Mouse (Mus musculus) 3134 (cell line): ENCODE data around the gene Med21.

Source experiments
- DNase-seq: peaks from one replicate; pipeline ENCODE4 v3.0.0-alpha.2; 2011; ENCODE audit warnings: low spot score; ENCODE audit not compliant: insufficient read length; ENCODE audit errors: extremely low read depth

The Med21 gene

GRCm38 (mm10) chr6:146678136-146679070 is 36.1 kb downstream of the Med21 start:
- DNase-seq = no peak

GRCm38 (mm10) chr6:146683881-146684280 is 41.5 kb downstream of the Med21 start:
- DNase-seq = no peak

GRCm38 (mm10) chr6:146685781-146686308 is 43.5 kb downstream of the Med21 start:
- DNase-seq = peak; percentile 81

GRCm38 (mm10) chr6:146686463-146687196 is 44.3 kb downstream of the Med21 start:
- DNase-seq = no peak

- DNase-seq = no peak
These were observed 45.7 kb downstream of the Med21 start for GRCm38 (mm10) chr6:146688010-146688409.

- no peak for DNase-seq
These were observed 46.5 kb downstream of the Med21 start for GRCm38 (mm10) chr6:146688861-146689260.

- no peak for DNase-seq
These were observed 55.4 kb downstream of the Med21 start for GRCm38 (mm10) chr6:146697767-146698166.

GRCm38 (mm10) chr6:146698376-146698775 is 56.0 kb downstream of the Med21 start:
- DNase-seq = no peak
